Mouse (Mus musculus): Measurements from ENCODE around the gene Lrrc45.
A peak's percentile ranks its signal among the peaks of the same experiment; 100 is the strongest.

Lrrc45 gene

DNA sequence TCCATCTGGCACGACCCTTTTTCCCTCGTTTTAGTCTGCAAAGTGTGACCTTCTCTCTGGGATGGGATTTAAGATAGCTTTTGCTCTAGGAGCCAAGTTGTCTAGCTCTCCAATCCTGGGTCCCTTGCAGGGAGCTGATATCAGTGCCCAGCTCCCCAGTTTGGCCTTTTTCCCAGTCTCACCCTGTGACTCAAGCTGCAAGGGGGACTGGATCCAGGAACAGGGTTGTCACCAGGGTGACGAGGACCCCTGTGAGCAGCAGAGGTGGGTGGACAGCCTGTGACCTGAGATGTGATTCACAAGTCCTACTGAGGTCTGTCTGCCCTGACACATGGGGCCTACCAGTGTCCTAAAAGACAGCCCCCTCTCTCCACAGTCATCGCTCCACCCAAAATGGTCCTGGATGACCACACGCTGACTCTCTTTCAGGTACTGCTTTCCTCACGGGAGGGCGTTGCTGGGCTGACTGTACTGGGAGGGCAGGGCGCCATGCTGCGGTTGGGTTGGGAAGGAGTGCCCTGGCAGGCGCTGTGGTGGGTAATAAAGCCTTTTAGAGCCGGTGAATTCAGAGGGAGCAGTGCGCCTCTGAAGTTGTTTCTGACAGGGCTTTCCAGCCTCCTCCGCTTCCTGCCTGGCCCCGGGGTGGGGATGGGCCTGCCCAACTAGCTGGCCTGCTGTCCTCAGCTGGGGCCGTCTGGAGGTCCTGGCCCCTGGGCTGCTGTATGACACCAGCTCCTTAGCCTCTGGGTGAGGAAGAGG, 9.8 kb upstream of the Lrrc45 start:
- DNase-seq (ENCODE audit: low spot score in 2 of 2): no peak

- no peak for DNase-seq (ENCODE audit: low spot score in 2 of 2)
Measured at GRCm38 (mm10) chr11:120704486-120705325, 9.0 kb upstream of the Lrrc45 start.

GRCm38 (mm10) chr11:120706120-120706519, 7.6 kb upstream of the Lrrc45 start:
- DNase-seq (ENCODE audit: low spot score in 2 of 2): no peak

DNA sequence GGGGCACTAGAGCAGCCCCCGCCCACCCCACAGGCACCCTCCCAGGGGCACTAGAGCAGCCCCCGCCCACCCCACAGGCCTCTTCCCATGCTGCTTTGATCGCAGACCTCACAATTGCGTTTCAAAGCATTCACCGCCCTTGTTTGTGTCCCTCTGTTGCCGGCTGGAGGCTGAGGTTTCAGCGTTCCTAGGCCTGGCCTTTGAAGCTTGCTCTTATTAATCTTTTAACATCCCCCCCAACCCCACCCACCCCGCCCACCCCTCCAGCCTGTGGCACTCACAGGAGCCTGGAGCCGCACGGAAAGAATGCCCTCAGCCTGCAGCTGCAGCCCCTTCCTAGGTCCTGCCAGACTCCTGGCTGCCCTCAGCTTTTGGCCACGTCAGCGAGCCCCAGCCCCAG, 6.5 kb upstream of the Lrrc45 start:
- no peak for DNase-seq (ENCODE audit: low spot score in 2 of 2)

- no peak for DNase-seq (ENCODE audit: low spot score in 2 of 2)
Measured at GRCm38 (mm10) chr11:120707969-120708368, 5.8 kb upstream of the Lrrc45 start.

GRCm38 (mm10) chr11:120709551-120709950, 4.2 kb upstream of the Lrrc45 start:
- DNase-seq (ENCODE audit: low spot score in 2 of 2): no peak

- no peak for DNase-seq (ENCODE audit: low spot score in 2 of 2)
Measured at GRCm38 (mm10) chr11:120710672-120711071, 3.1 kb upstream of the Lrrc45 start.

DNA sequence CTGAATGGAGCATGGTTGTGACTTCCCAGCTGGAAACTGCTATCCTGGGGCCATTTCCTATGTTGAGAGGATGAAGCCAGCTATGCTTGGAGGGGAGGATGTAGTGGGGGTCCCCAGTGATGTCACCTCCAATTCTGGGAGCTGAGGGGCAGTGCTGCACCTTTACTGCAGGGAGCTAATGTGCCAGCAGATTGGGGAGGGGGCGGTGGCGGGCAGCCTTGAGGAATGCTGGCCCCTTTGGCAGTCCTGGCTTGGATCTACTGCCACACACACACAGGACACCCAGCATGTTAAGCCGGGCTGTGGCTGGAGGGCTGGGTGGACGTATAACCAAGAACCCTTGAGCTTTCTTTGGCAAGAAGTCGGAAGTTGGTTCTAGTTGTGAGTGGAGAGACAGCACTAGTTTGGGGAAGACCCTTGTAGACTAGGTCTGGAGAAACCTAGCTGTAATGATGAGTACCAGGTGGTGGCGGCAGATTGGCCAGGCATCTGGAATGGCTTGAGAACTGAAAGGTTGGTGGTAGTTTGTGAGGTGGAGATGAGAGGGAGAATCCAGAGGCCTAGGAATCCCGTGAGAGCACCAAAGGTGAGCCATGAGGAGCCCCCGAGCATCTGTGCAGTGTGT, 1.6 kb upstream of the Lrrc45 start:
- DNase-seq (ENCODE audit: low spot score in 2 of 2): no peak

- peak; percentile 47 to 70 for DNase-seq (ENCODE audit: low spot score in 2 of 2)
Measured at GRCm38 (mm10) chr11:120712771-120713568, 755 bp upstream of the Lrrc45 start.

GRCm38 (mm10) chr11:120714546-120714945, 821 bp downstream of the Lrrc45 start:
- DNase-seq (ENCODE audit: low spot score in 2 of 2): no peak

DNA sequence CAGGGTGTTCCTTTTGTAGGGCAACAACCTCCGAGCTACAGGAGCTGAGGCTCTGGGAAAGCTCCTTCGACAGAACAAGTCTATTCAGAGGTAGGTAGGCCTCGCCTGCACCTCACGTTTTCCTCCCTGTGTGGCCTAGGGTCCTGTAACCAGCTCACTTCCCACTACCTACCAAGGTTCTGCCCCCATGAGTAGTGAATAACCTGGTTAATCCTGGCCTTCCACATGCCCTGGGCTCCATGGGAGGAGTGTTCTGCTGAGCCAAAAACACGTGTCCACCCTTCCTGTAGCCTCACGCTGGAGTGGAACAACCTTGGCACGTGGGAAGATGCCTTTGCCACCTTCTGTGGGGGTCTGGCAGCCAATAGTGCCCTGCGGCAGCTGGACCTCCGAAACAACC, 1.4 kb downstream of the Lrrc45 start:
- no peak for DNase-seq (ENCODE audit: low spot score in 2 of 2)

- no peak for DNase-seq (ENCODE audit: low spot score in 2 of 2)
Measured at GRCm38 (mm10) chr11:120719242-120719641, 5.5 kb downstream of the Lrrc45 start.

GRCm38 (mm10) chr11:120719841-120720376, 6.2 kb downstream of the Lrrc45 start:
- DNase-seq (ENCODE audit: low spot score in 2 of 2): no peak

- DNase-seq (ENCODE audit: low spot score in 2 of 2): peak; percentile 87 to 96
Measured at GRCm38 (mm10) chr11:120720450-120720849, 6.7 kb downstream of the Lrrc45 start.

- DNase-seq (ENCODE audit: low spot score in 2 of 2): peak in 1 of 2 experiments; percentile 44
Measured at GRCm38 (mm10) chr11:120721124-120722066, 7.7 kb downstream of the Lrrc45 start, which contains the start of gene Rac3. TSS of gene Rac3 (plus strand) at chr11:120721470.

- DNase-seq (ENCODE audit: low spot score in 2 of 2): no peak
Measured at GRCm38 (mm10) chr11:120722067-120722630, 8.4 kb downstream of the Lrrc45 start.

- no peak for DNase-seq (ENCODE audit: low spot score in 2 of 2)
Measured at GRCm38 (mm10) chr11:120722761-120723382, 9.1 kb downstream of the Lrrc45 start.

- no peak for DNase-seq (ENCODE audit: low spot score in 2 of 2)
Measured at GRCm38 (mm10) chr11:120723509-120723908, 9.8 kb downstream of the Lrrc45 start.

Measured in thymus, postnatal 10 days (tissue).